Mouse (Mus musculus) Muller cell, postnatal 12 days (primary cell): ENCODE measurements around the gene Hyal3.

Experiments used
- DNase-seq: peaks from one replicate; pipeline ENCODE4 v3.0.0-alpha.2; 2015; ENCODE audit errors: inconsistent ontology term

Hyal3 gene

GRCm38 (mm10) chr9:107617461-107617860 is 36.8 kb downstream of the Hyal3 start:
- no peak for DNase-seq

DNA sequence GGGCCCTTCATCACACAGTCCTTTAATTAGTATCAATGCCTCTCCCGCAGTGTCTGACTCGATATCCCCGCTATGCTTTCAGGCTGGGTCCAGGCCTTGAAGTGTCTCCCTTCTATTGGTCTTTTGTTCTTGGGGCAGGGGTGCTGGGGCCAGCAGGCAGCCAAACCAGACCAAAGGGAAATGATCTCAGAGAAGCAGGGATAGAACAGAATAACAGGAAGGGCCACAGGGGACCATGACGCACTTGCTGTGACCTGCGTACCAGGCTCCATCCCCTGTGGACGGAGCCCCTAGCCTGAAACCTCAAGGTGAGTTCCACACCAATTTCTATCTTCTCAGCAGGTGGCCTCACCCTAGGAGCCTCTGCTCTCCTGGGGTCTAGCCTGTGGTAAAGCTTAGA is 37.5 kb downstream of the Hyal3 start:
- DNase-seq, result no peak

DNA sequence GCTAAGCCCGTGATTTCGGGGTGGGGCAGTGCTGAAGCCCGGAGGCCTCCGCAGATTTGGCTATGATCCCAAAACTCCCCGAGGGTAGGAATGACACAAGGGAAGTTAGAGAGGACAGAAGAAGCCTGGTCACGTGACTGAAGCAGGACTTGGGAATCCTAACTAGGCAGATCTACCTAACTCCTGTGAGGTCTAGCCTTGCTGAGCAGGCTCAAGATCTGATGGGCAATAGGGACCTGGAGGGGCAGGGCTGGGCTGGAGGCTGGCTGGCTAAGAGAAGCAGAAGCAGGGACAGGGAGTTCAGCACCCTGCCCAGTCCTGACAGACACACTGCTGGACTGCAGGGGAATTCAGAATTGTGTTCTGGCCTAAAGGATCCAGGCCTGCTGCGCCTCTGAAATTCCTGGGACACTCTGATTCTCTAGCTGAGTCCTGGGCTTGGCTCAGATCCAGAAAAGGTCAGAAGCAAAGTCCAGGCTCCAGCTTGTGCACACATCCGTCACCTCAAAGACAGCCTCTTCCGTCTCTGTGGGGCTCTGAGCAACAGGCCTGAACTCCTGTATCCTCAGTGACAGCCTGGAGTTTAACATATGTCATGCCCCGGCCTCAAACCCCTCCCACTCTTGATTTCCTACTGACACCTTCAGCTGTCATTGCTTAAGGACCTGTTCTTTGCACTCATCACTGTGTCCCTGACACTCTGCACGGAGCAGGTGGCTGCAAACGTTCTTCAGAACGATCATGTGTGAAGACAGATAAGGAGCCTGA is 38.3 kb downstream of the Hyal3 start:
- DNase-seq, result peak; percentile 81

DNA sequence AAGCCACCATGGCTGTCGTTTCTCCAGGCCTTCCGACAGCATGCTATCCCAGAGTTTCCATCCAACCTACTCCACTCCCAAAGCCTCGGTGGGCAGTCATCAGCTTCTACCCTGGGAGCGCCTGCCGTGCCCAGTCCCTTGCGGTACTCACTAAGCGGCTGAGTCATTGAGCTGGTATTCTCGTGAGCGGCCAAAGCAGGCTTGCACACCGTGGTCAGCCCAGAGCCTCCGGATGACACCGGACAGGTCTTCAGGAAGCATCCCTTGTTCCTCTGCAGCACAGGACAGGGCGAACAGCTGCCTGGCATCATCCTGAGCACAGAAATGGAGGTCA is 38.9 kb downstream of the Hyal3 start:
- peak; percentile 89 for DNase-seq

DNA sequence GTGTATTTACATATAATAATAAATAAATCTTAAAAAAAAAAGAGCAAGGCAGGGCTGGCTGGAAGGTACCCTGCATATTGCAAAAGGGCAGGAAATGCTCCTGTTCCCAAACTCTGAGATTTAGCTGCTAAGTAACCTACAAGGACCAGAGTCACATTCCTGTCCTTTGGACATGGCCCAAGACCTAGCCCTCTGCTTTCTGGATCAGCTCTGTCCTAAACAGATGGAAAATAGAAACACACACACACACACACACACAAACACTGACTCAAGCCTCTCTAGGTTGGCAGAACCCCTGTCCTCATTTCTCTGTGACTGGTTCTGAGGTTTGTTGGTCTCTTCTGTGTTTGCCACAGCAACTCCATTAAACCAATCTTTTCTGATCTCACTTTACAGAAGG is 40.3 kb downstream of the Hyal3 start:
- peak; percentile 62 for DNase-seq

DNA sequence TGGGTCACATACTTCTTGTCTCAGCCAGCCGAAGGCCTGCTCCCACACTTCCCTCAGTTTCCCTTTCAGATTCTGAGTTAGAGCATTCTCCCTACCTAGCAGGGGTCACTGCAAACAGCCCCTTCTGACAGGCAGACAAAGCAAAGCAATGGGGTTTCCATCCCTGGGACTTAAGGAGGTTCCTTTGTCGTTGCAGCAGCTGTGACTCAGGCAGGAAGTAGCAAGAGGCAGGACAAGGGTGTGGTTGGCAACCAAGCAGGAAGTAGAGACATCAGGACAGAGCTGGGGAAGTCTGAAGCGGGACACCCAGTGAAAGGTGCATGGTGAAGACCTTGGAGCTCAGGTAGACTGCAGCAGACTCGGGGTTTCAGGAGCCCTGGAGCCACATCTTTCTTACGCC is 43.9 kb downstream of the Hyal3 start:
- DNase-seq, result no peak

DNA sequence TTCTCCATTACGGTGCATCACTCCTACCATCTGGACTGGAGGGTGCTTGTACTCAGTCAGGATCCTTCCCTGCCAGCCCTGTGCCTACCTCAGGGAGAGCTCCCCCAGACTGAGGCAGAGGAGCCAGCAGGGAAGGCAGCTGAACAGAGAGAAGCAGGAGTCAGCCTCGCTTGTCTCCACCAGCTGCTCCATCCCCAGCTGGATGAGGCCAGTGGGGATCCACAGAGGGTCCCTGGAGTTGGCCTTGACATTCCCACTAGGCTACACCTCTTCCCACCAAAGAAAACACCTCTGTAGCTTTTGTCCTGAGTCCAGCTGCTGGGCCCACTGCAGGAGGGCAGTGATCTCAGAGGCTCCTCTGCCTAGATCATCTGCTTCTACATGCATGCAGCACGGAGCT is 44.3 kb downstream of the Hyal3 start:
- DNase-seq, result no peak

GRCm38 (mm10) chr9:107625351-107626128 is 44.9 kb downstream of the Hyal3 start:
- DNase-seq, result no peak

GRCm38 (mm10) chr9:107626158-107626843 is 45.7 kb downstream of the Hyal3 start:
- peak; percentile 95 for DNase-seq

DNA sequence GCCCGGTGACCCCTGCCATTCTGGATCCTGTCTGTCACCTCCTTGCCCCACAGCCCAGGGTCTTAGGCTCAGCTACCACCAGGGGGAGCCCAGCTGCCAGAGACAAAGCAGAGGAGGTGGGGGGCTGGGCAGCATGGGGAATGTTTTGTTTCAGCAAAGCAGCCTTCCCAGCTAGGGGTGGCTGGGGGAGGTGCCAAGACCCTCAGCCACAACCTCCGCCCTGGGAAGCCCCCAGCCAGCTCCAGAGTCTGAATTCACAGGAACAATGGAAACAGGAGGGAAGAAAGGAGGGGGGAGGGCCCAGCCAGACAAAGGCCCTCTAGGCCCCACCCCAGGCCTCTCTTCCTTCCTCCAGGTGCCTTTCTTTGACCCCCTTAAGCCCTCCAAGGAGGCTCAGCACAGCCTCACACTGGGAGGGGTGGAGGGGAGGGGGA is 46.2 kb downstream of the Hyal3 start:
- peak; percentile 94 for DNase-seq

GRCm38 (mm10) chr9:107627387-107628255 is 47.0 kb downstream of the Hyal3 start:
- no peak for DNase-seq

DNA sequence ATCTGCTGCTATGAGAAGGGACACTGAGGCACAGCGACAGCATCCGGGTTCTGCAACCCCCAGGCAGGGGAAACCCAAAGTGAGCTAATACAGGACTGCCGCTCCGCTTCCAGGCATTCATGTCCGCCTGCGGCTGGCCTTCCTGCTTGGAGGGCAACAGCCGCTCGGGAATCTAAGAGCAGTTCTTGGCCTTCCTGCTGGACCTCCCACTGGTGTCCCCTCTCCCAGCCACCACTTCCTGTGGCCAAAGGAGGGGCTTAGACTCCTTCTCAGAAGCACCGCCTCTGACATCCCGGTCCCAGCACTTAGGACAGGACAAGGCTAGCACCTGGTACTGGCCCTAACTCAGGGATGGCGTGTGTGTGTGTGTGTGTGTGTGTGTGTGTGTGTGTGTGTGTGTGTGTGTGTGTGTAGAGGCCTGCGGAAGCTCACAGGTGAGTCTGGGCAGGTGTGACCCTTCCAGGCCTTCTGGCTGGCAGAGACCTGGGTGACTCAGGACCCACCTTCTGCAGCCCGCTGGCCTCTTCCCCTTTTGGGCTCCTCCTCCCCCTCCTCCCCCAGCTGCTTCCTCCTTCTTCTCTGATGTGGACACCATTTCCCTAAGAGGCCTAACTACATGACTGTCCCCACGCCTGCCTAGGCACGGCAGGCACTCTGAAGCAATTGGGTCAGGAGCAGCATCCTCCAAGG is 48.2 kb downstream of the Hyal3 start:
- DNase-seq, result no peak

GRCm38 (mm10) chr9:107629411-107629730 is 48.8 kb downstream of the Hyal3 start:
- no peak for DNase-seq

DNA sequence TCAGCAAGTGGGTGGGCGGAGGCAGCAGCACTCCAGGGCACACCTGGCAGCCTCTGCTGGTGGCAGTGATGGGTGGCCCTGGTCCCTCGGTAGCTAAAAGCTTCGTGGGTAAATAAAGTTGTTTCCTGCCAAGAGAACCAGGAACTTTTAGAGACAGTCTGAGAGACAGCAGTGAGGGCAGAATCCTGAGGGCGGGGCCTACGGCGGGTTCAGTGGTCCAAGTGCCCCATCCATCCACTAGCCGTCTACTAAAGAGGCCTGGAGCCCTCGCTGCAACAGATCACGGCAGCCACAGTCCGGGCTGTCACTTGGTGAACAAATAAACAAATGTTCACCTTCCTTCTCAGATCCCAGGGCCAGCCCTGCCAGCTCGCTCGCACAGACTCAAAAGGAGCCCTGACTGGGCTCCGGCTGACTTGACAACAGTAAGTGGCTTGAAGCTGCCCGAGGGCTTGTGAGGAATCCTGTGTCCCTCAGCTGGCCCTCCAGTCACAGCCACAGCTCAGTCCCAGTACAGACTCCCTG is 49.3 kb downstream of the Hyal3 start:
- peak; percentile 74 for DNase-seq

- peak; percentile 90 for DNase-seq
Measured at GRCm38 (mm10) chr9:107630576-107630975, 50.0 kb downstream of the Hyal3 start.

GRCm38 (mm10) chr9:107631311-107631826 is 50.8 kb downstream of the Hyal3 start:
- no peak for DNase-seq

- no peak for DNase-seq
Measured at GRCm38 (mm10) chr9:107631861-107632260, 51.2 kb downstream of the Hyal3 start.

- DNase-seq, result peak; percentile 77
Measured at GRCm38 (mm10) chr9:107632478-107632877, 51.9 kb downstream of the Hyal3 start.

DNA sequence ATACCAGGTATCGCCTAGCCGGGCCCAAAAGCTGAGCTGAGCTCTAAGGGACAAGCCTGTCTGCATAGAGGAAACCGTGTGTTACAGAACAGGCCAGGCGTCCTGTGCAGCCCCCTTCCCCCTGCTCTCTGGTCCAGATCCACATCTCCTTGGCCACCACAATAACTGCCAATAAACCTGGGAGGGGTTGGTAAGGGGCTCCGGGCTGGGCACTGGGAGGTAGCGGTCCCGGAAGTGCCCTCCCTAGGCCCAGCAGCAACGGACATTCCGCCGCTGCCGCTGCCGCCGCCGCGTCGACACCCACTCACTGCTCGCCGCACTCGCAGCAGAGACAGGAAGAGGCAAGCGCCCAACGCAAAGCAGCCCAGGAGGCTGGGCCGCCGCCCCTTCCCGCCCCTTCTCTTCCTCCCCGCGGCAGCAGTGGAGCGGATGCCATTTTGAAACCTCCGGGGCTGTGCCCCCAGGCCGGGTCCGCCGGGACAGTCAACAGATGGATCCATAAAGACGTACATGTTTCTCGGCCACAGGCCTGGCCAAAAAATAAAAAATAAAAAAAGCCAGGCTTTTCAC is 52.6 kb downstream of the Hyal3 start:
- peak; percentile 90 for DNase-seq

GRCm38 (mm10) chr9:107633661-107634405 is 53.2 kb downstream of the Hyal3 start:
- DNase-seq, result no peak
